Mouse (Mus musculus): ENCODE measurements around the gene Olfr239.
"Not testable (repeated sequence)": the region's sequence is repeated elsewhere in the genome, so short reads cannot be mapped to it uniquely, and the experiment has no call there.

Gene Olfr239

DNA sequence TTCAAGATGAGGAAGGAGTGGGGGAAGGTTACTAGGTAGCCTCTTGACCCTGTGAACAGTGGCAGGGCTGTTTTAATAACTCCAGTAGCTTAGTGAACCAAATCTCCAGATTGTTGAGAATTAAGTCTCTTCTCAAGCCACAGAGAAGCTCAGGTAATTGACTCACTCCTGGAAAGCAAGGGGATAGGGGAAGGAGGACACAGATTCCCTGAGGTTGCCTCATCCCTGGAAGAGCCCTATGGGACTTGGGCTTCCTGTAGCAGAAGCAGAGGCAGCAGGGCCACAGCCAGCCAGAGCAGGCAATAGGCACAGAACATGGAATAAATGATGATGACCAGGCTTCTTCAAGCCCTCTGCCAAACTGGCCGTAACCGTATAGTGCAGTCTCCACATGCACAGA, at the start of gene Olfr239:
Olfr239 (plus strand) TSS at position 301 of the 400 bp plus-strand sequence.
- not testable (repeated sequence) for DNase-seq

DNA sequence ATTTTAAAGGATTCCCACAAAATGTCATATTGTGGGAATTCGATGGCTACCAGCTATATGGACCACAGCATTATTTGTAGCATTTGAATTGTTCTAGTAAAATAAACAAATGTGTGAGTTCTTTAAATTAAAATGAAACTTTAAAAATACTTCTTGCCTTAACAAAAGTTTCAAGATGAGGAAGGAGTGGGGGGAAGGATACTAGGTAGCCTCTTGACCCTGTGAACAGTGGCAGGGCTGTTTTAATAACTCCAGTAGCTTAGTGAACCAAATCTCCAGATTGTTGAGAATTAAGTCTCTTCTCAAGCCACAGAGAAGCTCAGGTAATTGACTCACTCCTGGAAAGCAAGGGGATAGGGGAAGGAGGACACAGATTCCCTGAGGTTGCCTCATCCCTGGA, 23.0 kb upstream of the Olfr239 start, which contains the start of gene Olfr55:
Olfr55 (plus strand) TSS at position 301 of the 400 bp plus-strand sequence.
- not testable (repeated sequence) for DNase-seq

DNA sequence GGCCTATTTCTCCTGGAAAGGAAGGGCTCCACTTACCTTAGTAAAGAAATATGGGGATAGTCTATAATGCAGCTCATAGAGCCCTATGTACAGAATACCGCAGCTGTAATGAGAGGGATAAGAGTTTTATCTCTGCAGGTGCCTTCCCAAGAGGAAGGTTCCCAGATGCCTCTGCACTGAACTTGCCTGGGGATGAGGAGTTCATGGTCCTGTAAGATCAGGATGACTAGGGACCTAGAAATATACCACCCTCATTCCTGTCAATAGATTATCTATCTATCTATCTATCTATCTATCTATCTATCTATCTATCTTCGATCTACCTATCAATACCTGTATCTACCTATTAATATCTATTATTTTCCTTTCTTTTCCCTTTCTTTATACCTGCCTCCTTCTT, 30.5 kb downstream of the Olfr239 start, which contains the start of gene Olfr1564:
Olfr1564 (minus strand) TSS at position 101 of the 400 bp plus-strand sequence.
- DNase-seq = no peak

DNA sequence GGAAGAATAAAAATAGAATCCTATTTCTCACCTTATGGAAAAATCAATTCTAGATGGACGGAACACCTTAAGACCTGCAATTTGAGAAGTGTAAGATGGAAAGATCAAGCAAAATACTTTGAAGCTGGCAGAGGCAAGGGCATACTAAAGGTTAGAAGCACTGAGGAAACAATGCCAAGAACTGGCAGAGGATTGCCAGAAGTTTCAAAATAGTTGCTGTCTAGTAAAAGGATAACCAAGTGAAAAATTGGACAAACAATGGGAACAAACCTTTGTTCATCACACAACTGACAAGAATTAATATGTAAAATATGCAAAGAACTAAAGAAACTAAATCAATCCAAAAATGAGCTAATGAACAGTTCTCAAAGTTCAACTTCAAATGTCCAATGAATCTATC, 45.5 kb downstream of the Olfr239 start:
- DNase-seq = not testable (repeated sequence)

All from thymus, postnatal 14 days (tissue).